Mouse (Mus musculus) fat pad, adult 2 months (tissue): ENCODE results near the gene Adgrl3.

Source experiments
- DNase-seq: peaks from one replicate; pipeline ENCODE4 v3.0.0-alpha.2; 2011; ENCODE audit warnings: low read depth, low spot score; ENCODE audit errors: extremely low read depth

Gene Adgrl3

GRCm38 (mm10) chr5:81019590-81020254 lies at the start of gene Adgrl3:
Adgrl3 (plus strand) TSS chr5:81020138.
- DNase-seq = no peak

- DNase-seq = no peak
These were observed 772 bp upstream of the Adgrl3 start for GRCm38 (mm10) chr5:81019166-81019565.

- no peak for DNase-seq
These were observed 505 bp downstream of the Adgrl3 start for GRCm38 (mm10) chr5:81020281-81021005.

GRCm38 (mm10) chr5:81021006-81021320 lies 1.0 kb downstream of the Adgrl3 start:
- DNase-seq = no peak

GRCm38 (mm10) chr5:81021331-81021863 lies 1.5 kb downstream of the Adgrl3 start:
- no peak for DNase-seq

- DNase-seq = no peak
These were observed 1.9 kb downstream of the Adgrl3 start for GRCm38 (mm10) chr5:81021864-81022305.

- DNase-seq = no peak
These were observed 2.6 kb downstream of the Adgrl3 start for GRCm38 (mm10) chr5:81022306-81023071.

GRCm38 (mm10) chr5:81023923-81024715 lies 4.2 kb downstream of the Adgrl3 start:
- no peak for DNase-seq

GRCm38 (mm10) chr5:81028875-81029274 lies 8.9 kb downstream of the Adgrl3 start:
- DNase-seq = no peak

GRCm38 (mm10) chr5:81037091-81037490 lies 17.2 kb downstream of the Adgrl3 start:
- no peak for DNase-seq

GRCm38 (mm10) chr5:81043875-81044274 lies 23.9 kb downstream of the Adgrl3 start:
- DNase-seq = no peak

- no peak for DNase-seq
These were observed 26.2 kb downstream of the Adgrl3 start for GRCm38 (mm10) chr5:81046128-81046527.

GRCm38 (mm10) chr5:81054628-81055027 lies 34.7 kb downstream of the Adgrl3 start:
- DNase-seq = no peak

- DNase-seq = no peak
These were observed 35.3 kb downstream of the Adgrl3 start for GRCm38 (mm10) chr5:81055253-81055652.

- DNase-seq = no peak
These were observed 38.2 kb downstream of the Adgrl3 start for GRCm38 (mm10) chr5:81058122-81058521.

GRCm38 (mm10) chr5:81060950-81061349 lies 41.0 kb downstream of the Adgrl3 start:
- DNase-seq = no peak

- no peak for DNase-seq
These were observed 41.4 kb downstream of the Adgrl3 start for GRCm38 (mm10) chr5:81061386-81061785.

GRCm38 (mm10) chr5:81064026-81064425 lies 44.1 kb downstream of the Adgrl3 start:
- no peak for DNase-seq

GRCm38 (mm10) chr5:81068173-81068572 lies 48.2 kb downstream of the Adgrl3 start:
- no peak for DNase-seq

GRCm38 (mm10) chr5:81068839-81069238 lies 48.9 kb downstream of the Adgrl3 start:
- DNase-seq = no peak

- DNase-seq = no peak
These were observed 53.0 kb downstream of the Adgrl3 start for GRCm38 (mm10) chr5:81072888-81073287.
